Mouse (Mus musculus): ENCODE measurements around the gene Fam124b. TPM values are rescaled to one million over a fixed set of nuclear protein-coding genes. Genes with fewer than 3 reads are reported as not detected.
A peak's percentile ranks its signal among the peaks of the same experiment; 100 is the strongest.

Fam124b gene
- total RNA-seq, 2 experiments from 2014 or later, result not detected

DNA sequence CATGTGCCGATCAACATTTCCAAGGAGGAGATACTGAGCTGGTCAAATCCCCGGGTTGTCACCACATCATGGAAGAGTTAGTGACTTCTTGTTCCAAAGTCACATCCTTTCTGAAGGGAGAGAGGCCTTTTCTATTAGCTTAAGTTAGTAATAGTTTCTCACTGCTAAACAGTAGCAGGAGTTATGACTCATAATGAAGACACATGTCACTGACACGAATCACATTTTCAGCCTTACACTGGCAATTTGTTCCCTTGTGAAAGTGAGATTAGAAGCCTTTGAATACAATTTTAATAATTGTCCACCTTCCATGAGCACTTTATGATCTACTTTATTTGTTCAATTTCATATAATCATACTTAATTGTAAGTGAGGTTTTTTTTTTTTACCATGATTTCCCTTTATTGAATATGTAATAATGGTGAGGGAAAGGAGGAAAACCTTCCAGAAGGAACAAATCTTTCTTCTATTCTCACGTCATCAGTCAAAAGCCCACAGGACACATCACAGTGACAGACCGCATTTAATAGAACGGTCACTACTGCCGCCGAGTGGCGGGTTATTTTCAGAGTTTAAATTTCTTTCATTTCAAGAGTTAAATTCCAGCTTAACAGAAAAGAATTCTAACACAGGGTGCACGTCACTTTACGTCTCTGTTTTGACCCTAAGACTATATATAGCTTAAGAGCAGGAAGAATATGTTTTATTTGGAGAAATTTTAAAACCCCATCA, 40.5 kb downstream of the Fam124b start:
- no peak for ATAC-seq (ENCODE audit: poor library complexity, severe bottlenecking)

DNA sequence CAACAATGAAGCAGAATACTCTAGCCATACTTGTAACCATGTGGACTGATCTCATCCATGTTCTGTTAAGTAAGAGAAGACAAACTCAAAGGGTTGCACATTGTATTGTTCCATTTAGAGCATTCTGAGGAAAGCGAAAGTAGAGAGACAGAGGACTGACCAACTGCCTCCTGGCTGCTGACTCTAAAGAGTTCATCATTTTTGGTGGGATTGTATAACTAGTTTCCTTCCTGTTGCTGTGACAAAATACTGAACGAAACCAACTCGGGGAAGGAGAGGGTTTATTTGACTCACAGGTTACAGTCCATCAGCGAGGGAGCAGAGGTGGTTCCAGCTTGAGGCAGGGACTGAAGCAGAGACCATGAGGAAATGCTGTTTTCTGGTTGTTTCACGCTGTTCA, 50.6 kb downstream of the Fam124b start:
- peak; percentile 84 for ATAC-seq (ENCODE audit: poor library complexity, severe bottlenecking)

DNA sequence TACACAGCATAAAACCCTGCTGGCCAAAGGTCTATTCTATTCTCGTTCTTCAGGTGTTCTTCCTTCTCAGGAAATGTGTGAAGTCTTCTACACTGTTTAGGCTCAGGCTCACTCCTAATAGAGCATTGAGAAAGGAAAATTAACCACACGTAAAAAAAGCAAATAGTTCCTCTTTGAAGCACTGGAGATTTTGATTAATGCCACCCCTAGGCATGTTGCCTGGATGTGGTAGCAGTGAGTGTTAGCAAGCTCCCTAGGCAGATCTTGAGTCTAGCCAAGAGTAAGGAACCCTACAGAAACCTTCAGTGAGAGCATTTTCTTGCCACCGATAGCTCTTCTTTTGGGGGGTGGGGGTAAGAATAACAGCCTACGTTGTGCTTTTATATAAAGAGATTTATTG, 51.7 kb downstream of the Fam124b start:
- no peak for ATAC-seq (ENCODE audit: poor library complexity, severe bottlenecking)

DNA sequence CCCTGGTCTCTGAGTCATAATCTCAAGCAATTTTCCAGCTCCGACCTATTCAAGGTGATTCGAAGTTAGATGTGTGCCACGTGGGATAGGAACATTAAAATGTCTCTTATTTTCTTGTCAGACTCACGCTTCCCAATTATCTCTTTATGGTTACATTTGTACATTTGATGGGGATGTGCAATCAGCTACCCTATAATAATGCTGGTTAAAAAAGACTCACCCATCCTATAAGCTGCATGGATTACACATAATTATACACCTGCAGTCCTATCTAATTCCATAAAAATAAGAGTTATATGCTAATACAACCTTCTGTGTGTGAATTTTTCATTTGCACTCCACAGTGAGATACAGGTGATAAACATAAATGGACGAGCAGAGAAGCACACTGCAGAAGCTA, 52.9 kb downstream of the Fam124b start:
- no peak for ATAC-seq (ENCODE audit: poor library complexity, severe bottlenecking)

DNA sequence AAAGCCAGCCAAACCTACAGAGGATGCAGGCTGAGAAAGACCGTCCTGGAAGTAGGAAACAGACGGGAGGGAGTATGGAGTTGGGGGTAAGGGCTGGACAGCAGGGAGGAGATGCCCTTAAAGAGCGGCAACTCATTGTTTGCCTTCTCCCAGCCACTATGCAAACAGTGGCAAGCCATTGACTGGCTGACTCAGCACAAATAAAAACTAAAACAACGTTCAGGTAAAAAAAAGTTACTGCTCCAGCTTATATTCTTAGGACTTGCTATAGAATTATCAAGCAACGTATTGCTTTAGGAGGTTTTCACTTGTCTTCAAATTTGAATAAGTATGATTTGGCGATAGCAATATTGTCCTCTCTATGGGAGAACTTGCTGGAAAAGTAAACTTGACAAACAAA, 55.3 kb downstream of the Fam124b start:
- no peak for ATAC-seq (ENCODE audit: poor library complexity, severe bottlenecking)

DNA sequence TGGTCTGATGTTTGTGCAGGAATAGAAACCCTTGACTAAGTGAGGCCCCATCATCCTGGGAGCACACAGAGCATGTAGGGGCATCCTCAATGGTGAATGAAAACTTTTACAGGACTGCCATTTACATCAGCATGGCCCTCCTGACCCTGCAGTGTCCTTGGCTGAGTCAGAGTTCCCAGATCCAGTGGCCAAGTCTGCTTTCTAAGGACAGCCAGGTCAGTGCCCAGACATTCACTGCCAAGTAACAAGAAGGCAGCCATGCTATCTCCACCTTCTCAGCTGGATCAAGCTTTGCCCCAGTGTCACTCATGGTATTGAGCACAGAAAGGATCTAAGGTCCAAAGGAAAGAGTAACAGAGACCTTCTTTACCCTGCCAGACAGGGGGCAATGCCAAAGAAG, 58.7 kb downstream of the Fam124b start:
- ATAC-seq (ENCODE audit: poor library complexity, severe bottlenecking), result no peak

DNA sequence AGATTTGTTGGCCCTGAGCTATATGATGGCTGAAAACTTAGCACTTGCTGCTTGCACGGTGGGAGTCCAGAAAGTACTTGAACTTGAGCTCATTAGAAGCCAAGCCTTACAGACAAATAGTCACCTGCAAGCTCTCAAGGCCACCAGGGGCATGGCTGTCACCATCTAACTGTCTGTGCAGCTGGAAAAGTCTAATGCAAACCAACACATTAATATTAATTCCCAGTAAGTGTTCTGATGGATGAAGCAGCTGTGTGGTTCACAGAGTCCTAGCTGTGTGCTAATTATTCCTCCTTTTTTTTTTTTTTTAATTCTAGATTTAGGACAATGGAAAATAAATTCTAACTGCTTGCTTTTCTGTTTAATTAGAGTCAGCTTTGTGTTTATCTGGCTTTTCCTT, 63.4 kb downstream of the Fam124b start:
- ATAC-seq (ENCODE audit: poor library complexity, severe bottlenecking), result no peak

DNA sequence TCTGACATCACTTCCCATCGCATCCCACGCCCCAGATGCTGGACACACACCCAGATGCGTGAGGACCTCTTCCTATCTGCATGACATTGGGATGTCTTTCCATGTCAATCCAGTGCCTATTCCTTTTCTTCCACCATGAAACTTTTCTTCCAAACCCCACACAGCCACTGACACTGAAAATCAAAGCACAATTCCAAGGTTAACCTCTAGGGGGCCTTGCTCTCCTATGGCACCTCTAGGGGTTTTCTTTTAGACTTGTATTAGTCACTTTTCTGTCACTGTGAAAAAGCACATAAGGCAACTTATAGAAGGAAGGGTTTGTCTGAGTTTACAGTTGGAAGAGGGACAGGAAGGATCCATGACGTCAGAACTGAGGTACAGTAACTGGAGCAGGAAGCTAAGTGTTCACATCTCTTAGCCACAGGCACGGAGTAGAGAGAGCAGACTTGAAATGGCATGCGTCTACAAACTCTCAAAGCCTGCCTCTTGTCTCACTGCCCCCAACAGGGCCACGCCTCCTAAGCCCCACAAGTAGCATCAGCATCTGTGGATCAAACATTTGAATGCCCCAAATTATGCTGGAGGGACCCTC, 65.1 kb downstream of the Fam124b start:
- ATAC-seq (ENCODE audit: poor library complexity, severe bottlenecking), result no peak

DNA sequence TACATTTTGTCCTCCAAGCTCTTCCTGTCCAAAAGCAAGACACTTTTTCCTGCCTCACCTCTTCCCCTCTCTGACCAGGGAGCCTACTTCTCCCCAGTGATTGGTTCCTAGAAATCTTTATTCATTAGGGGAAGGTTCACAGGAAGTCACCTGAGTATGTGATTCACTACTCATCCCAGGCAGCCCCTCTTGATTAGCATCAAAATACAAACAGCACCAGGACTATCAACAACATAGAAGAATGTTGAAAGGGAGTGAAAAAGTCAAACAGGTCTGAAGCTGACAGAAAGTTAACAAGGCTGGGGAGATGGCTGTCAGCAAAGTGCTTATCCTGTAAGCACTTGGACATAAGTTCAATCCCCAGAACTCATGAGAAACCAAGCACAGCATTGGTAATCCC, 67.6 kb downstream of the Fam124b start:
- no peak for ATAC-seq (ENCODE audit: poor library complexity, severe bottlenecking)

Other genes with a start within 250 kb of the Fam124b start
- 185 and 192 TPM in 2 replicates for gene Cul3, start 122.0 kb upstream of the Fam124b start, total RNA-seq (2015)
- gene Cul3, start 122.0 kb upstream of the Fam124b start, total RNA-seq (2017), result 317 and 389 TPM in 2 replicates
- gene Gm45261, start 243.0 kb upstream of the Fam124b start, total RNA-seq (2015), result not detected in 2 replicates
- gene Gm45261, start 243.0 kb upstream of the Fam124b start, total RNA-seq (2017), result not detected in 2 replicates